Mouse (Mus musculus) kidney, postnatal 10 days (tissue): ENCODE measurements around the gene Rufy3.
"Not testable (repeated sequence)": the region's sequence is repeated elsewhere in the genome, so short reads cannot be mapped to it uniquely, and the experiment has no call there.

Source experiments
- DNase-seq: peaks from one replicate; pipeline ENCODE4 v3.0.0; 2021; ENCODE audit warnings: mixed read lengths

Gene Rufy3

GRCm38 (mm10) chr5:88564501-88565147 lies at the start of gene Rufy3:
TSS of gene Rufy3 (plus strand) at chr5:88565040.
- peak; percentile 93 for DNase-seq

GRCm38 (mm10) chr5:88519232-88519631 lies 45.6 kb upstream of the Rufy3 start:
- DNase-seq = peak; percentile 56

- DNase-seq = no peak
Observed at GRCm38 (mm10) chr5:88527657-88528056, 37.2 kb upstream of the Rufy3 start, which contains the start of gene Jchain. TSS of gene Jchain (minus strand) at chr5:88527891.

- DNase-seq = no peak
Observed at GRCm38 (mm10) chr5:88530908-88531307, 33.9 kb upstream of the Rufy3 start.

GRCm38 (mm10) chr5:88534697-88535096 lies 30.1 kb upstream of the Rufy3 start:
- no peak for DNase-seq

GRCm38 (mm10) chr5:88540845-88541244 lies 24.0 kb upstream of the Rufy3 start:
- no peak for DNase-seq

GRCm38 (mm10) chr5:88542651-88543282 lies 22.1 kb upstream of the Rufy3 start:
- DNase-seq = peak; percentile 72

- DNase-seq = not testable (repeated sequence)
Observed at GRCm38 (mm10) chr5:88544411-88544810, 20.4 kb upstream of the Rufy3 start.

GRCm38 (mm10) chr5:88545536-88545935 lies 19.3 kb upstream of the Rufy3 start:
- no peak for DNase-seq

GRCm38 (mm10) chr5:88553271-88554085 lies 11.4 kb upstream of the Rufy3 start:
- no peak for DNase-seq

- peak; percentile 96 for DNase-seq
Observed at GRCm38 (mm10) chr5:88554086-88554886, 10.6 kb upstream of the Rufy3 start, which contains the start of gene Utp3. TSS of gene Utp3 (plus strand) at chr5:88554462.

- DNase-seq = no peak
Observed at GRCm38 (mm10) chr5:88558991-88559390, 5.8 kb upstream of the Rufy3 start.

- no peak for DNase-seq
Observed at GRCm38 (mm10) chr5:88561080-88561814, 3.6 kb upstream of the Rufy3 start.

GRCm38 (mm10) chr5:88562863-88563780 lies 1.7 kb upstream of the Rufy3 start:
- no peak for DNase-seq

- peak; percentile 81 for DNase-seq
Observed at GRCm38 (mm10) chr5:88565148-88566033, 551 bp downstream of the Rufy3 start.

GRCm38 (mm10) chr5:88566034-88566841 lies 1.4 kb downstream of the Rufy3 start:
- DNase-seq = peak; percentile 10

GRCm38 (mm10) chr5:88569541-88569940 lies 4.7 kb downstream of the Rufy3 start:
- DNase-seq = no peak

GRCm38 (mm10) chr5:88574829-88575228 lies 10.0 kb downstream of the Rufy3 start:
- DNase-seq = no peak
